Mouse (Mus musculus): ENCODE data around the gene Setx.

DNA sequence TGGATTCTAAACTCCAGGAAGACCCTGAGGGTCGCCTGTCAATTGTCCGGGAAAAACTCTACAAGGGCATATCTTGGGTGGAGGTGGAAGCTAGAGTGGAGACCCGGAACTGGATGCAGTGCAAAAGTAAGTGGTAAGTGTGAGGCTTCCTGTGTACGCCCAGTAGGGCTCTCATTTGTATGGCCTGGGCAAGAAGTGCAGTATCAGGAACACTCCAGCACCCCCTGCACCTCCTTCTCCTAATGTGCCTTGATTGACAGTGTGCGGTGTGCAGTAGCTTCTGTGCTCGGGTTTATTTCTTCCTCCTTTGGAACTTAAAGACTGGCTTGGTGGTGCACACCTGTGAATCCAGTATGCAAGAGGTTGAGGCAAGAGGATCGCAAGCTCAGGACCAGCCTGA lies 49.3 kb upstream of the Setx start:
- TF ChIP-seq CTCF (IDR thresholded peaks at IDR 0.05; ENCODE audit: borderline replicate concordance, control insufficient read depth, extremely low read depth, insufficient read depth, low read length, poor library complexity) (no peak), POLR2A (IDR thresholded peaks at IDR 0.05; ENCODE audit: control insufficient read depth, extremely low read depth, insufficient read depth, low read length, poor library complexity) (no peak)
